In the genomic region with DNA sequence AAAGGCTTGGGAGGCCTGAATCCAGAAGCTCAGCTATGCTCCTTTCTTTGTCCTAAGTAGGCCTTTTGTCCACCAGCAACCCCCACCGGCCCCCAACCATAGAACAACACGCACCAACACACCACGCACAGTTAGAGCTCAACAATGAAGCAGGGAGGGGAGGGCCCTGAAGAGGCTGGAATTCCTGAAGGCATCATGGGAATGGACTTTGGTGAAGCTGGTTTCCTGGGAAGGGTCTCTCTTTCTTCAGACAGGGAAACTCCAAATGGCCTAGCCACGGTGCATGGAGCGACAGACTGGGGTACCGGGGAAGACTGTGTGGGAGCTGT, we compare ENCODE assay signal across 16 mouse cellular contexts.
DNase-seq lines count a peak whose midpoint lies in the region; ATAC-seq and TF ChIP-seq lines count a peak whose summit lies in the region.
"Had no signal": no experiment of that assay in that cellular context is flagged by ENCODE, and none has a peak within 500 bp of the region (broad histone marks: within the 10 kb centered on the region; RNA-seq: fewer than 3 reads in every experiment).

No protein-coding gene starts in this region.

- H3K9ac ChIP-seq in kidney, postnatal 0 days (ENCODE audit: low read depth, low read length) = no peak overlapping the region
- peak overlapping the region; percentile 48; the same call in 1 of the 2 replicates for H3K9ac ChIP-seq in forebrain, embryonic 13.5 days
- H3K9ac ChIP-seq in limb, embryonic 11.5 days (ENCODE audit: low read length) = no peak overlapping the region
- H3K9ac ChIP-seq in neural tube, embryonic 13.5 days = no peak overlapping the region; the same call in 1 of the 2 replicates
- H3K9ac ChIP-seq: heart, embryonic 12.5 days; lung, embryonic 14.5 days had no signal

- H3K4me2 ChIP-seq in kidney, postnatal 0 days (ENCODE audit: low read length) = 0 out of 2 replicates have a peak overlapping the region, but pooled peaks have one; percentile 2
- peak overlapping the region; percentile 39 for H3K4me2 ChIP-seq in forebrain, embryonic 13.5 days
- H3K4me2 ChIP-seq in limb, embryonic 11.5 days (ENCODE audit: low read depth, severe bottlenecking) = 0 out of 2 replicates have a peak overlapping the region, but pooled peaks have one; percentile 24
- peak overlapping the region; percentile 26 for H3K4me2 ChIP-seq in neural tube, embryonic 13.5 days
- H3K4me2 ChIP-seq: embryonic facial prominence, embryonic 12.5 days; lung, embryonic 14.5 days had no signal

- H3K9me3 ChIP-seq in kidney, postnatal 0 days (replicated peaks; ENCODE audit: low read length) = no peaks in the 10 kb centered on the region
- no peaks in the 10 kb centered on the region for H3K9me3 ChIP-seq in forebrain, embryonic 13.5 days (replicated peaks)
- H3K9me3 ChIP-seq in limb, embryonic 11.5 days (ENCODE audit: control insufficient read depth, low read length) = no peaks in the 10 kb centered on the region
- no peaks in the 10 kb centered on the region for H3K9me3 ChIP-seq in neural tube, embryonic 13.5 days
- H3K9me3 ChIP-seq: embryonic facial prominence, embryonic 12.5 days; G1E; heart, embryonic 12.5 days had no signal

- WGBS in kidney, postnatal 0 days = 26% methylated on average over 6 of the region's 6 CpGs
- 9% methylated on average over 6 of the region's 6 CpGs for WGBS in forebrain, embryonic 13.5 days
- 21% methylated on average over 6 of the region's 6 CpGs for WGBS in limb, embryonic 11.5 days
- 10% methylated on average over 6 of the region's 6 CpGs for WGBS in neural tube, embryonic 13.5 days

- no peak for TF ChIP-seq CTCF in kidney, postnatal 0 days (IDR thresholded peaks at IDR 0.05; ENCODE audit: low read depth)

- no peaks in the 10 kb centered on the region; the same call in 1 of the 2 replicates for H3K27me3 ChIP-seq in kidney, postnatal 0 days (ENCODE audit: insufficient read depth, low read length)
- H3K27me3 ChIP-seq in forebrain, embryonic 13.5 days = peaks cover 17% of the 10 kb centered on the region; the same call in 1 of the 2 replicates
- H3K27me3 ChIP-seq in limb, embryonic 11.5 days (ENCODE audit: control insufficient read depth, insufficient read depth, low read length) = peaks cover 40% of the 10 kb centered on the region
- peaks cover 59% of the 10 kb centered on the region for H3K27me3 ChIP-seq in neural tube, embryonic 13.5 days

- H3K36me3 ChIP-seq in kidney, postnatal 0 days (ENCODE audit: insufficient read depth, low read length) = 0 out of 2 replicates have a peak, but pooled peaks cover 3% of the 10 kb centered on the region
- H3K36me3 ChIP-seq in forebrain, embryonic 13.5 days (ENCODE audit: poor library complexity, severe bottlenecking) = peaks cover 12% of the 10 kb centered on the region
- H3K36me3 ChIP-seq in limb, embryonic 11.5 days (ENCODE audit: control insufficient read depth, insufficient read depth, low read length) = no peaks in the 10 kb centered on the region
- H3K36me3 ChIP-seq in neural tube, embryonic 13.5 days = peaks cover 12% of the 10 kb centered on the region

- no peak for DNase-seq in kidney, postnatal 0 days (ENCODE audit: low spot score)
- no peak for DNase-seq in kidney, postnatal 36 days
- no peak for DNase-seq in limb, embryonic 11.5 days (ENCODE audit: low spot score)
- DNase-seq in gastrocnemius, adult 8-10 months (ENCODE audit: low spot score in 2 of 2) = no peak
- DNase-seq in adrenal gland, postnatal 4 days (ENCODE audit: low spot score in 2 of 2) = no peak
- DNase-seq in right cerebral cortex, adult 2 months (ENCODE audit: low spot score in 2 of 2) = no peak
- DNase-seq: adrenal gland, postnatal 36 days; cerebellum, postnatal 36 days; gastrocnemius, postnatal 25 days; liver; lung, embryonic 14.5 days had no signal

- no peak for ATAC-seq in kidney, postnatal 0 days (replicated peaks; ENCODE audit: low FRiP score, low read depth)
- ATAC-seq in forebrain, embryonic 13.5 days = peak; percentile 27
- no peak for ATAC-seq in limb, embryonic 11.5 days (ENCODE audit: insufficient number of reproducible peaks, low FRiP score, low TSS enrichment, low read depth)
- no peak for ATAC-seq in neural tube, embryonic 13.5 days (ENCODE audit: low read depth)

- H3K4me3 ChIP-seq in kidney, postnatal 0 days (replicated peaks; ENCODE audit: low read depth, low read length) = no peak overlapping the region
- H3K4me3 ChIP-seq in forebrain, embryonic 13.5 days = no peak overlapping the region
- no peak overlapping the region for H3K4me3 ChIP-seq in limb, embryonic 11.5 days (ENCODE audit: low read depth, low read length)
- no peak overlapping the region for H3K4me3 ChIP-seq in neural tube, embryonic 13.5 days
- H3K4me3 ChIP-seq: embryonic facial prominence, embryonic 12.5 days; heart, embryonic 12.5 days had no signal

- peaks cover 37% of the 10 kb centered on the region for H3K4me1 ChIP-seq in kidney, postnatal 0 days (replicated peaks; ENCODE audit: insufficient read depth, low read length)
- H3K4me1 ChIP-seq in forebrain, embryonic 13.5 days = peaks cover 71% of the 10 kb centered on the region
- H3K4me1 ChIP-seq in limb, embryonic 11.5 days (ENCODE audit: control insufficient read depth, insufficient read depth, low read length) = peaks cover 36% of the 10 kb centered on the region
- H3K4me1 ChIP-seq in neural tube, embryonic 13.5 days (replicated peaks) = peaks cover 82% of the 10 kb centered on the region

- peak overlapping the region; percentile 50 for H3K27ac ChIP-seq in kidney, postnatal 0 days
- H3K27ac ChIP-seq in forebrain, embryonic 13.5 days = peak overlapping the region; percentile 77
- 0 out of 2 replicates have a peak overlapping the region, but pooled peaks have one; percentile 30 for H3K27ac ChIP-seq in limb, embryonic 11.5 days (replicated peaks; ENCODE audit: low read depth, low read length)
- H3K27ac ChIP-seq in neural tube, embryonic 13.5 days (replicated peaks) = peak overlapping the region; percentile 68
- H3K27ac ChIP-seq: embryonic facial prominence, embryonic 12.5 days had no signal
